Mouse (Mus musculus) heart, embryonic 10.5 days (tissue): ENCODE measurements around the gene Awat2. TPM values are rescaled to one million over a fixed set of nuclear protein-coding genes. Genes with fewer than 3 reads are reported as not detected.
"Not testable (repeated sequence)": the region's sequence is repeated elsewhere in the genome, so short reads cannot be mapped to it uniquely, and the experiment has no call there.

Source experiments
- DNase-seq: peaks from one replicate; pipeline ENCODE4 v3.0.0-alpha.2; 2017; ENCODE audit warnings: low spot score
- H3K27ac ChIP-seq: fragments of 300-500 bp; sonication (generic); 2 replicates; pipeline ENCODE4 v1.5.1; 2016; ENCODE audit warnings: mild to moderate bottlenecking
- H3K27me3 ChIP-seq: fragments of 300-500 bp; sonication (generic); 2 replicates; pipeline ENCODE4 v1.6.1; 2016; ENCODE audit warnings: mild to moderate bottlenecking; ENCODE audit not compliant: poor library complexity, insufficient read depth, severe bottlenecking
- H3K36me3 ChIP-seq: fragments of 300-500 bp; sonication (generic); 2 replicates; pipeline ENCODE4 v1.6.1; 2016; ENCODE audit warnings: mild to moderate bottlenecking, moderate library complexity
- H3K4me1 ChIP-seq: fragments of 300-500 bp; sonication (generic); 2 replicates; pipeline ENCODE4 v1.6.1; 2016; ENCODE audit warnings: mild to moderate bottlenecking
- H3K4me3 ChIP-seq: fragments of 300-500 bp; sonication (generic); 2 replicates; pipeline ENCODE4 v1.5.1; 2016; ENCODE audit warnings: mild to moderate bottlenecking, moderate library complexity
- H3K9me3 ChIP-seq: fragments of 300-500 bp; sonication (generic); 2 replicates; pipeline ENCODE4 v1.6.1; 2016; ENCODE audit warnings: mild to moderate bottlenecking, moderate library complexity
- WGBS: fragments of 180-500 bp; shearing (Covaris S2); methylation state at CpG from one replicate; pipeline ENCODE4 v1.1.7; 2016; 5-methylcytosine and 5-hydroxymethylcytosine counted together
- polyA plus RNA-seq: library from polyadenylated mRNA; unstranded; fragments of >200 nt; fragmentation: Nextera tagmentation; extraction: Ambion mirVana; gene quantifications from 2 replicates; pipeline ENCODE4 v1.2.1, GENCODE M21; 2016

Gene Awat2
- polyA plus RNA-seq: 0.52 and 0.62 TPM in 2 replicates

DNA sequence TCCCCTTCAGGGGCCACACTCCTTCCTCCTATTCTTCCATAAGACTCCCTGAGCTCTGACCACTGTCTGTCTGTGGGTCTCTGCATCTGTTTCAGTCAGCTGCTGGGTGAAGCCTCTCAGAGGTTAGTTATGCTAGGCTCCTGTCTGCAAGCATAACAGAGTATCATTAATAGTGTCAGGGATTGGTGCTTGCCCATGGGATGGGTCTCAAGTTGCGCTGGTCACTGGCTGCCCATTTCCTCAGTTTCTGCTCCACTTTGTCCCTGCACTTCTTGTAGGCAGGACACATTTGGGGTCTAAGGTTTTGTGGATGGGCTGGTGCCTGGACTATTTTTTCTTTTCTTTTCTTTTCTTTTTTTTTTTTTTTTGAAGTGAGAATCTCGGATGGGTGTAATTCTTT is at the start of gene Awat2:
Gene Awat2 (minus strand): TSS at position 101 of the 400 bp plus-strand sequence.
- not testable (repeated sequence) for H3K9me3 ChIP-seq, H3K27me3 ChIP-seq, H3K27ac ChIP-seq, H3K36me3 ChIP-seq, H3K4me3 ChIP-seq, DNase-seq, H3K4me1 ChIP-seq
- WGBS: 83% methylated on average over 2 of the region's 2 CpGs

- DNase-seq: peak; percentile 78
- WGBS: 29% methylated on average over 3 of the region's 3 CpGs
- no peaks in the 10 kb centered on the region for H3K36me3 ChIP-seq
- no peaks in the 10 kb centered on the region for H3K4me1 ChIP-seq
- no peaks in the 10 kb centered on the region for H3K27me3 ChIP-seq
- H3K4me3 ChIP-seq: no peak overlapping the region
- H3K9me3 ChIP-seq: no peaks in the 10 kb centered on the region
- H3K27ac ChIP-seq: no peak overlapping the region
These were observed 37.8 kb upstream of the Awat2 start for GRCm38 (mm10) chrX:100480317-100480716.

GRCm38 (mm10) chrX:100475569-100476223 is 33.2 kb upstream of the Awat2 start:
- Histone ChIP-seq H3K27ac (no peak overlapping the region), H3K9me3 (no peaks in the 10 kb centered on the region), H3K27me3 (peaks cover 4% of the 10 kb centered on the region; the same call in 1 of the 2 replicates), H3K4me1 (no peaks in the 10 kb centered on the region), H3K4me3 (no peak overlapping the region), H3K36me3 (no peaks in the 10 kb centered on the region)
- 63% methylated on average over 4 of the region's 4 CpGs for WGBS
- DNase-seq: no peak

GRCm38 (mm10) chrX:100471491-100471890 is 29.0 kb upstream of the Awat2 start:
- H3K4me1 ChIP-seq: no peaks in the 10 kb centered on the region
- no peaks in the 10 kb centered on the region for H3K36me3 ChIP-seq
- no peak for DNase-seq
- H3K4me3 ChIP-seq: no peak overlapping the region
- no peak overlapping the region for H3K27ac ChIP-seq
- H3K27me3 ChIP-seq: peaks cover 19% of the 10 kb centered on the region; the same call in 1 of the 2 replicates
- H3K9me3 ChIP-seq: no peaks in the 10 kb centered on the region
- WGBS: 79% methylated on average over 3 of the region's 3 CpGs

GRCm38 (mm10) chrX:100470126-100470525 is 27.6 kb upstream of the Awat2 start:
- Histone ChIP-seq H3K36me3 (no peaks in the 10 kb centered on the region), H3K4me1 (no peaks in the 10 kb centered on the region), H3K4me3 (no peak overlapping the region), H3K27me3 (peaks cover 19% of the 10 kb centered on the region; the same call in 1 of the 2 replicates), H3K27ac (no peak overlapping the region), H3K9me3 (no peaks in the 10 kb centered on the region)
- WGBS: 66% methylated on average over 3 of the region's 3 CpGs
- no peak for DNase-seq

DNA sequence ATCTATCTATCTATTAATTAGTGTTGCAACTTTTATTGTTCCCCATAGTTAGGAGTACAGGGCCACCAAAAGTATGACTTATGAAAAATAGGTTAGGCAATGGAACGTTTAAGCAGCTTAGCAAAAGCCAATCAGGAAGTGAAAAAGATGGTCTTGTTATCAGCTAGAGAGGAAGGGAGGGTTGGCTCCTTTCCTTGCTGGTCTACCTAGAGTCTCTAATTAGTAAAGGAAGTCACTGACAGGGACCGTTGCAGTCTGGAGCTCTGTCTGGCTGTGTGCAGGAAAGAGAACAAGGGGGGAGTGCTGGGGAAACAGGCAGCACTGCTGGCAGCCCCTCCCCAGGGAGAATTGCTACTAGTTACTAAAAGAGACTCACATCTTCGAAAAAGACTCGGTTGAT is 25.5 kb upstream of the Awat2 start:
- DNase-seq: no peak
- Histone ChIP-seq H3K9me3 (no peaks in the 10 kb centered on the region), H3K27ac (no peak overlapping the region), H3K4me1 (no peaks in the 10 kb centered on the region), H3K4me3 (no peak overlapping the region), H3K36me3 (no peaks in the 10 kb centered on the region), H3K27me3 (peaks cover 19% of the 10 kb centered on the region; the same call in 1 of the 2 replicates)
- 54% methylated on average over 4 of the region's 4 CpGs for WGBS

GRCm38 (mm10) chrX:100443532-100443931 is 1.0 kb upstream of the Awat2 start:
- Histone ChIP-seq H3K4me1 (no peaks in the 10 kb centered on the region), H3K4me3 (no peak overlapping the region), H3K9me3 (no peaks in the 10 kb centered on the region), H3K27ac (no peak overlapping the region), H3K36me3 (no peaks in the 10 kb centered on the region), H3K27me3 (no peaks in the 10 kb centered on the region; the same call in 1 of the 2 replicates)
- WGBS: 84% methylated on average over 7 of the region's 7 CpGs
- DNase-seq: no peak

- H3K27ac ChIP-seq: no peak overlapping the region
- H3K4me1 ChIP-seq: no peaks in the 10 kb centered on the region
- no peak overlapping the region for H3K4me3 ChIP-seq
- WGBS: 52% methylated on average over 3 of the region's 3 CpGs
- no peak for DNase-seq
- H3K36me3 ChIP-seq: no peaks in the 10 kb centered on the region
- H3K9me3 ChIP-seq: no peaks in the 10 kb centered on the region
- H3K27me3 ChIP-seq: peaks cover 10% of the 10 kb centered on the region; the same call in 1 of the 2 replicates
These were observed 10.2 kb downstream of the Awat2 start for GRCm38 (mm10) chrX:100432311-100432710.

DNA sequence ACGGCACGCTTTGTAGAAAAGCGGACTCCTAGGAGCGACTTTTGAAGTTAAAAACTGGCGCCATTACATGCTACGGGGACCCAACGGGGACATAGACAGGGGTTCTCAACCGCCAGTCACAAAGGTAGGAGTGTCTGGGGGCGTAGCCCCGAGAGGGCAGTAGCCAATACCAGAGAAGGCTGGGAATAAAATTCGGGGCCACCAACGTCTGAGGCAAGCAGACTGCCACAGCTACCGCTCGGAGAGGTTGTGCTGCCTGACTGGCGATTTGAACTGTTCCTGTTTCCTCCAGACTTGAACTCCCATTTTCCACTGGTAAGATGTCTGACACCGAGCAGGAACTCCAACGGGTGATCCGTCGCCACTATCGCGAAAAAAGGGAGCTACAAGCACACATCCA is 13.8 kb downstream of the Awat2 start, which contains the start of gene Otud6a:
Gene Otud6a (plus strand): TSS at position 321 of the 400 bp plus-strand sequence.
- no peak for DNase-seq
- WGBS: 84% methylated on average over 21 of the region's 21 CpGs
- H3K27ac ChIP-seq: no peak within 1 kb of the TSS
- H3K27me3 ChIP-seq: no peaks in the 10 kb centered on the region; the same call in 1 of the 2 replicates
- no peaks in the 10 kb centered on the region for H3K4me1 ChIP-seq
- no peak within 1 kb of the TSS for H3K4me3 ChIP-seq
- H3K9me3 ChIP-seq: no peaks in the 10 kb centered on the region
- H3K36me3 ChIP-seq: no peaks in the 10 kb centered on the region

DNA sequence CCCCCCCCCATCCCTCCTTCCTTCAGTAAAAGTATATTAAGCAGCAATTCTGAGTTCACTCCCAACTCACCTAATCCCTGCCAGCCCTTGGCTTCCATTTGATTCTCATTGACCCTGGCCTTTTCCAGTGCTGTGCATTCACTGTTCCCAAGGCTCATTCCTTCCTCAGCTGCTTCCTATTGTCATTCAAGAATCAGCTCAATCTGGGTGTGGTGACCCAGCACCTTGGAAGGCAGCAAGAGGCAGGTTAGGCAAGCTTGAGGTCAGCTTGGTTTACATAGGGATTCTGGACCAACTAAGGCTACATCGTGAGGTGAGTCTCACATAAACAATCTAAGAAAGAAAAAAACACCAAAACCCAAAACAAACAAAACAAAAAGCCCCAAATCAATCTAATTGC is 33.3 kb downstream of the Awat2 start:
- H3K4me1 ChIP-seq: no peaks in the 10 kb centered on the region
- DNase-seq: no peak
- WGBS: 65% methylated on average over 1 of the region's 1 CpGs
- no peaks in the 10 kb centered on the region for H3K9me3 ChIP-seq
- H3K27me3 ChIP-seq: no peaks in the 10 kb centered on the region; the same call in 1 of the 2 replicates
- no peak overlapping the region for H3K27ac ChIP-seq
- H3K36me3 ChIP-seq: no peaks in the 10 kb centered on the region
- no peak overlapping the region for H3K4me3 ChIP-seq

GRCm38 (mm10) chrX:100401657-100402056 is 40.9 kb downstream of the Awat2 start:
- 76% methylated on average over 5 of the region's 5 CpGs for WGBS
- Histone ChIP-seq H3K36me3 (no peaks in the 10 kb centered on the region), H3K27ac (no peak overlapping the region), H3K9me3 (no peaks in the 10 kb centered on the region), H3K4me3 (no peak overlapping the region), H3K27me3 (peaks cover under 1% of the 10 kb centered on the region; the same call in 1 of the 2 replicates), H3K4me1 (no peaks in the 10 kb centered on the region)
- DNase-seq: no peak

DNA sequence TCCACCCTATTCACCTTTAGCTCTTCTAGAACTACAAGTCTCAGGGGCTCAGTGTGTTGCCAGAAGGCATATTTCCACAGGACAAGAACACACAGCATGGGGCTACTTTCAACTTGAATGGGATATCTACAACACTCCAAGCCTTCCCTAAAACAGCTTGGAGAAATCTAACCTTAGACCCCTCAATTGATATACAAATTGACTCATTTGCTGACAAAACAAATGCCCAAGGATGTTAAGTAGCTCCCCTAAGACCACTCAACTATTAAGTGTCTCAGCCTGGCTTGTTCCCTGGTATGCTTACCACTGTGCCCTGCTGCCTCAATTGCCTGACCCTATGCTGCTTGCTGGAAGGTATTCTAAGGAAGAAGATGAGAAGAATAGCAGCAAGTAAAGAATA is 41.6 kb downstream of the Awat2 start:
- H3K36me3 ChIP-seq: no peaks in the 10 kb centered on the region
- no peak for DNase-seq
- H3K27ac ChIP-seq: no peak overlapping the region
- no peaks in the 10 kb centered on the region for H3K4me1 ChIP-seq
- no peak overlapping the region for H3K4me3 ChIP-seq
- no peaks in the 10 kb centered on the region for H3K9me3 ChIP-seq
- peaks cover 7% of the 10 kb centered on the region; the same call in 1 of the 2 replicates for H3K27me3 ChIP-seq

DNA sequence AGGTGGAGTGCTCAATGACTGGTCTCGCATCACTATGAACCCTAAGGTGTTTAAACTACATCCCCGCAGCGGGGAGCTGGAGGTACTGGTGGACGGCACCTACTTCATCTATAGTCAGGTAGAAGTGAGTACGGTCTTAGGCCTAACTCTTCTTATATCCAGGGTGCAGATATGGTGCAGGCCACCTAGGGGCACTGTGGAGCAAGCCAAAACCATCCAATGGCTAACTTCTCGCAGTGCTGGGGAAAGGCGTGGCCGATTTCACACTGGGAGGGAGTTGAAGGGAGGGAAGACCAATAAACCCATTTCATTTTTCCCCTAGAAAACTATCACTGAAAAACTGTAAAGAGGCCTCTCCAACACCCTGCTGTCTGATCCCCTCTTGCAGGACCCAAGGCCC is 47.5 kb downstream of the Awat2 start:
- WGBS: 79% methylated on average over 8 of the region's 8 CpGs

More for the DNA sequence above, 47.5 kb downstream of the Awat2 start:
- DNase-seq: no peak
- no peaks in the 10 kb centered on the region for H3K4me1 ChIP-seq
- no peaks in the 10 kb centered on the region for H3K36me3 ChIP-seq
- no peaks in the 10 kb centered on the region for H3K9me3 ChIP-seq
- no peak overlapping the region for H3K4me3 ChIP-seq
- no peak overlapping the region for H3K27ac ChIP-seq
- peaks cover 7% of the 10 kb centered on the region; the same call in 1 of the 2 replicates for H3K27me3 ChIP-seq
